7 mouse cellular contexts compared by ENCODE assay signal in genomic region chr12:55820119-55820660, GRCm38 (mm10). TPM values are rescaled to one million over a fixed set of nuclear protein-coding genes. Genes with fewer than 3 reads are reported as not detected.
DNase-seq lines count a peak whose midpoint lies in the region; ATAC-seq and TF ChIP-seq lines count a peak whose summit lies in the region.

No protein-coding gene starts in this region.

- peak overlapping the region; percentile 65 for H3K4me2 ChIP-seq in CH12.LX (ENCODE audit: insufficient read depth, low read depth, poor library complexity, severe bottlenecking)
- H3K4me2 ChIP-seq in embryonic facial prominence, embryonic 11.5 days (ENCODE audit: low read depth, low read length), result peak overlapping the region; percentile 78
- H3K4me2 ChIP-seq in heart, embryonic 11.5 days, result peak overlapping the region; percentile 86
- H3K4me2 ChIP-seq in kidney, embryonic 16.5 days (replicated peaks; ENCODE audit: low read depth, low read length), result peak overlapping the region; percentile 66
- peak overlapping the region; percentile 64 for H3K4me2 ChIP-seq in lung, embryonic 16.5 days (ENCODE audit: low read depth, low read length)

- no peak for TF ChIP-seq EP300 in CH12.LX (IDR thresholded peaks at IDR 0.05; ENCODE audit: low read length)

- TF ChIP-seq POLR2A in CH12.LX (IDR thresholded peaks at IDR 0.05; ENCODE audit: low read depth, low read length), result peak; percentile 39; the same call in 1 of the 2 replicates

- H3K79me2 ChIP-seq in CH12.LX (replicated peaks; ENCODE audit: control insufficient read depth, extremely low read depth, insufficient read depth, poor library complexity, severe bottlenecking), result peaks cover 14% of the 10 kb centered on the region

- WGBS in embryonic facial prominence, embryonic 11.5 days, result under 1% methylated on average over 35 of the region's 35 CpGs
- WGBS in heart, embryonic 11.5 days (ENCODE audit: insufficient replicate concordance), result under 1% methylated on average over 35 of the region's 35 CpGs
- WGBS in kidney, embryonic 16.5 days, result under 1% methylated on average over 34 of the region's 35 CpGs
- under 1% methylated on average over 35 of the region's 35 CpGs for WGBS in lung, embryonic 16.5 days

- dilution Hi-C loops in CH12.LX (cut with MboI; ENCODE audit: extremely low pct_ligation_motif_present, extremely low pct_unique_long_range_greater_than_20kb, low sequenced_read_pairs), result no loop called here

- ATAC-seq in embryonic facial prominence, embryonic 11.5 days (replicated peaks; ENCODE audit: insufficient number of reproducible peaks, low FRiP score, low TSS enrichment, low read depth), result no peak
- peak; percentile 69 for ATAC-seq in heart, embryonic 11.5 days (replicated peaks; ENCODE audit: insufficient number of reproducible peaks, low FRiP score, low TSS enrichment)
- peak; percentile 62 for ATAC-seq in kidney, embryonic 16.5 days (ENCODE audit: low FRiP score, low TSS enrichment)
- 0 out of 2 replicates have a peak, but pooled peaks have one; percentile 1 for ATAC-seq in lung, embryonic 16.5 days (ENCODE audit: low read depth)

- H3K27me3 ChIP-seq in CH12.LX (replicated peaks), result no peaks in the 10 kb centered on the region
- no peaks in the 10 kb centered on the region for H3K27me3 ChIP-seq in embryonic facial prominence, embryonic 11.5 days (ENCODE audit: control insufficient read depth, insufficient read depth, low read length)
- no peaks in the 10 kb centered on the region for H3K27me3 ChIP-seq in heart, embryonic 11.5 days (ENCODE audit: control insufficient read depth, insufficient read depth, low read length)
- H3K27me3 ChIP-seq in kidney, embryonic 16.5 days (ENCODE audit: insufficient read depth, low read length), result no peaks in the 10 kb centered on the region
- H3K27me3 ChIP-seq in lung, embryonic 16.5 days (ENCODE audit: control insufficient read depth, insufficient read depth, low read depth, low read length), result no peaks in the 10 kb centered on the region

- TF ChIP-seq CTCF in CH12.LX (conservative IDR thresholded peaks at IDR 0.05 in 1 of 2, IDR thresholded peaks at IDR 0.05 in 1 of 2; ENCODE audit: low read depth in 2 of 2, low read length in 2 of 2), result no peak

- H3K4me1 ChIP-seq in CH12.LX (ENCODE audit: control insufficient read depth in 1 of 2, insufficient read depth in 2 of 2), result peaks cover 3 to 22% of the 10 kb centered on the region in 2 experiments; a peak in 3 of 4 replicates
- H3K4me1 ChIP-seq in embryonic facial prominence, embryonic 11.5 days (ENCODE audit: control insufficient read depth, insufficient read depth, low read length), result no peaks in the 10 kb centered on the region
- H3K4me1 ChIP-seq in heart, embryonic 11.5 days (ENCODE audit: control insufficient read depth, insufficient read depth, low read length), result peaks cover 4% of the 10 kb centered on the region
- peaks cover 19% of the 10 kb centered on the region; the same call in 1 of the 2 replicates for H3K4me1 ChIP-seq in kidney, embryonic 16.5 days (ENCODE audit: insufficient read depth, low read length)
- no peaks in the 10 kb centered on the region; the same call in none of the 2 replicates for H3K4me1 ChIP-seq in lung, embryonic 16.5 days (replicated peaks; ENCODE audit: control insufficient read depth, insufficient read depth, low read length)

- peak overlapping the region; percentile 73 to 92 (median 87) for H3K4me3 ChIP-seq in CH12.LX (replicated peaks in 1 of 3; ENCODE audit: low read depth in 2 of 3, low read length in 2 of 3, poor library complexity in 1 of 3)
- H3K4me3 ChIP-seq in embryonic facial prominence, embryonic 11.5 days (ENCODE audit: low read depth, low read length), result peak overlapping the region; percentile 90
- H3K4me3 ChIP-seq in heart, embryonic 11.5 days (ENCODE audit: low read depth, low read length), result peak overlapping the region; percentile 88
- peak overlapping the region; percentile 96 for H3K4me3 ChIP-seq in kidney, embryonic 16.5 days (ENCODE audit: low read length)
- peak overlapping the region; percentile 95 for H3K4me3 ChIP-seq in lung, embryonic 16.5 days (ENCODE audit: low read length)

- H3K36me3 ChIP-seq in CH12.LX (replicated peaks in 1 of 2; ENCODE audit: control insufficient read depth in 1 of 2, insufficient read depth in 1 of 2, low read length in 1 of 2), result peaks cover 0 to 2% of the 10 kb centered on the region in 2 experiments
- no peaks in the 10 kb centered on the region for H3K36me3 ChIP-seq in embryonic facial prominence, embryonic 11.5 days (replicated peaks; ENCODE audit: control insufficient read depth, insufficient read depth, low read depth, low read length)
- no peaks in the 10 kb centered on the region for H3K36me3 ChIP-seq in heart, embryonic 11.5 days (ENCODE audit: control insufficient read depth, insufficient read depth, low read length)
- H3K36me3 ChIP-seq in kidney, embryonic 16.5 days (ENCODE audit: insufficient read depth, low read length), result no peaks in the 10 kb centered on the region
- H3K36me3 ChIP-seq in lung, embryonic 16.5 days (ENCODE audit: control insufficient read depth, insufficient read depth, low read length), result no peaks in the 10 kb centered on the region

- DNase-seq in CH12.LX (ENCODE audit: extremely low read depth) (peak; percentile 43), NIH3T3 (ENCODE audit: low read depth) (peak; percentile 42)
- DNase-seq in embryonic facial prominence, embryonic 11.5 days (ENCODE audit: low spot score), result peak; percentile 32
- peak; percentile 44 to 50 for DNase-seq in right cerebral cortex, postnatal 10 days (ENCODE audit: low spot score in 2 of 2)

- no peak for TF ChIP-seq RAD21 in CH12.LX (IDR thresholded peaks at IDR 0.05; ENCODE audit: low read depth, low read length)

- peaks cover 2% of the 10 kb centered on the region for H3K9me3 ChIP-seq in CH12.LX (replicated peaks; ENCODE audit: low read length)
- no peaks in the 10 kb centered on the region for H3K9me3 ChIP-seq in embryonic facial prominence, embryonic 11.5 days (replicated peaks; ENCODE audit: control insufficient read depth, low read length)
- no peaks in the 10 kb centered on the region for H3K9me3 ChIP-seq in heart, embryonic 11.5 days (replicated peaks; ENCODE audit: control insufficient read depth, low read length)
- no peaks in the 10 kb centered on the region for H3K9me3 ChIP-seq in kidney, embryonic 16.5 days (ENCODE audit: low read length)
- H3K9me3 ChIP-seq in lung, embryonic 16.5 days (ENCODE audit: control insufficient read depth, low read length), result no peaks in the 10 kb centered on the region

- peak overlapping the region; percentile 72 for H3K9ac ChIP-seq in CH12.LX (ENCODE audit: insufficient read depth, low read depth)
- H3K9ac ChIP-seq in embryonic facial prominence, embryonic 11.5 days (replicated peaks; ENCODE audit: low read length), result peak overlapping the region; percentile 91
- H3K9ac ChIP-seq in heart, embryonic 11.5 days (ENCODE audit: low read depth, low read length), result peak overlapping the region; percentile 94
- peak overlapping the region; percentile 79 for H3K9ac ChIP-seq in kidney, embryonic 16.5 days (replicated peaks; ENCODE audit: low read length)
- H3K9ac ChIP-seq in lung, embryonic 16.5 days (ENCODE audit: low read length), result peak overlapping the region; percentile 97

- peak overlapping the region; percentile 61 for H3K27ac ChIP-seq in CH12.LX (ENCODE audit: insufficient read depth, low read depth)
- H3K27ac ChIP-seq in embryonic facial prominence, embryonic 11.5 days (replicated peaks; ENCODE audit: low read depth, low read length), result peak overlapping the region; percentile 85
- peak overlapping the region; percentile 93 for H3K27ac ChIP-seq in heart, embryonic 11.5 days (ENCODE audit: low read depth, low read length)
- peak overlapping the region; percentile 94 for H3K27ac ChIP-seq in kidney, embryonic 16.5 days (ENCODE audit: low read length)
- peak overlapping the region; percentile 94 for H3K27ac ChIP-seq in lung, embryonic 16.5 days (ENCODE audit: low read length)

- in situ Hi-C loops in CH12.LX (cut with MboI; ENCODE audit: low pct_ligation_motif_present, low pct_unique_long_range_greater_than_20kb, low sequenced_read_pairs), result no loop called here

TF ChIP-seq in CH12.LX, 34 proteins besides CTCF, POLR2A, EP300 and RAD21:
- peak; percentile 42; the same call in 1 of the 2 replicates for TF ChIP-seq SIN3A (IDR thresholded peaks at IDR 0.05; ENCODE audit: low read length)
- no peak for TF ChIP-seq JUND (conservative IDR thresholded peaks at IDR 0.05; ENCODE audit: low read depth, low read length)
- 0 out of 2 replicates have a peak, but pooled peaks have one; percentile 15 for TF ChIP-seq TBP (conservative IDR thresholded peaks at IDR 0.05; ENCODE audit: low read depth, low read length)

RNA-seq across cellular contexts. Expression of gene Ralgapa1, which starts 0.8 kb away (rescaled TPM):
- total RNA-seq in CH12.LX (2012; rRNA removed) (8.9 and 10.3 TPM in 2 replicates), CH12.LX (2014; rRNA removed) (18.5 and 19.2 TPM in 2 replicates)
- 18.6 and 24.4 TPM in 2 replicates for polyA plus RNA-seq in CH12.LX (2012; ENCODE audit: insufficient read length, low read depth)
- 16.2 and 19.2 TPM in 2 replicates for polyA plus RNA-seq in embryonic facial prominence, embryonic 11.5 days (2014; fragmentation: Nextera tagmentation; extraction: Ambion mirVana)
- 14.6 and 18.8 TPM in 2 replicates for polyA plus RNA-seq in heart, embryonic 11.5 days (2014; fragmentation: Nextera tagmentation; extraction: Ambion mirVana)
- polyA plus RNA-seq in kidney, embryonic 16.5 days (2015; fragmentation: Nextera tagmentation; extraction: Ambion mirVana), result 10.6 and 13.5 TPM in 2 replicates
- polyA plus RNA-seq in lung, embryonic 16.5 days (2015; fragmentation: Nextera tagmentation; extraction: Ambion mirVana), result 13.6 and 13.8 TPM in 2 replicates

RNA-seq across cellular contexts. Expression of gene Brms1l, which starts 15.9 kb away (rescaled TPM):
- total RNA-seq in CH12.LX (2012; rRNA removed), result 16.3 and 17.8 TPM in 2 replicates
- 18.9 and 19.7 TPM in 2 replicates for total RNA-seq in CH12.LX (2014; rRNA removed)
- polyA plus RNA-seq in CH12.LX (2012; ENCODE audit: insufficient read length, low read depth), result 32.6 and 48.0 TPM in 2 replicates
- 41.1 and 42.9 TPM in 2 replicates for polyA plus RNA-seq in embryonic facial prominence, embryonic 11.5 days (2014; fragmentation: Nextera tagmentation; extraction: Ambion mirVana)
- 26.0 and 28.7 TPM in 2 replicates for polyA plus RNA-seq in heart, embryonic 11.5 days (2014; fragmentation: Nextera tagmentation; extraction: Ambion mirVana)
- 39.5 and 40.1 TPM in 2 replicates for polyA plus RNA-seq in kidney, embryonic 16.5 days (2015; fragmentation: Nextera tagmentation; extraction: Ambion mirVana)
- polyA plus RNA-seq in lung, embryonic 16.5 days (2015; fragmentation: Nextera tagmentation; extraction: Ambion mirVana), result 44.9 and 45.3 TPM in 2 replicates
